Mouse (Mus musculus) embryonic facial prominence, embryonic 10.5 days (tissue): ENCODE results near the gene U2af1l4. TPM values are rescaled to one million over a fixed set of nuclear protein-coding genes. Genes with fewer than 3 reads are reported as not detected.

Source experiments
- DNase-seq: peaks from one replicate; pipeline ENCODE4 v3.0.0-alpha.2; 2017; ENCODE audit warnings: low spot score
- H3K27ac ChIP-seq: fragments of 300-500 bp; sonication (generic); replicated peaks from 2 replicates; pipeline ENCODE4 v1.5.1; 2016; ENCODE audit warnings: mild to moderate bottlenecking
- H3K27me3 ChIP-seq: fragments of 300-500 bp; sonication (generic); replicated peaks from 2 replicates; pipeline ENCODE4 v1.6.1; 2016; ENCODE audit warnings: low read depth, mild to moderate bottlenecking; ENCODE audit not compliant: poor library complexity, severe bottlenecking
- H3K36me3 ChIP-seq: fragments of 300-500 bp; sonication (generic); replicated peaks from 2 replicates; pipeline ENCODE4 v1.6.1; 2016; ENCODE audit warnings: mild to moderate bottlenecking, moderate library complexity
- H3K4me1 ChIP-seq: fragments of 300-500 bp; sonication (generic); 2 replicates; pipeline ENCODE4 v1.6.1; 2016
- H3K4me3 ChIP-seq: fragments of 300-500 bp; sonication (generic); 2 replicates; pipeline ENCODE4 v1.5.1; 2016; ENCODE audit warnings: mild to moderate bottlenecking, moderate library complexity
- H3K9me3 ChIP-seq: fragments of 300-500 bp; sonication (generic); 2 replicates; pipeline ENCODE4 v1.6.1; 2016; ENCODE audit warnings: mild to moderate bottlenecking
- WGBS: fragments of 180-500 bp; shearing (Covaris S2); methylation state at CpG from one replicate; pipeline ENCODE4 v1.1.7; 2016; 5-methylcytosine and 5-hydroxymethylcytosine counted together
- polyA plus RNA-seq: library from polyadenylated mRNA; unstranded; fragments of >200 nt; fragmentation: Nextera tagmentation; extraction: Ambion mirVana; gene quantifications from 2 replicates; pipeline ENCODE4 v1.2.1, GENCODE M21; 2016

U2af1l4 gene
- polyA plus RNA-seq, 1 experiment from 2014 or later, result 94.9 TPM

DNA sequence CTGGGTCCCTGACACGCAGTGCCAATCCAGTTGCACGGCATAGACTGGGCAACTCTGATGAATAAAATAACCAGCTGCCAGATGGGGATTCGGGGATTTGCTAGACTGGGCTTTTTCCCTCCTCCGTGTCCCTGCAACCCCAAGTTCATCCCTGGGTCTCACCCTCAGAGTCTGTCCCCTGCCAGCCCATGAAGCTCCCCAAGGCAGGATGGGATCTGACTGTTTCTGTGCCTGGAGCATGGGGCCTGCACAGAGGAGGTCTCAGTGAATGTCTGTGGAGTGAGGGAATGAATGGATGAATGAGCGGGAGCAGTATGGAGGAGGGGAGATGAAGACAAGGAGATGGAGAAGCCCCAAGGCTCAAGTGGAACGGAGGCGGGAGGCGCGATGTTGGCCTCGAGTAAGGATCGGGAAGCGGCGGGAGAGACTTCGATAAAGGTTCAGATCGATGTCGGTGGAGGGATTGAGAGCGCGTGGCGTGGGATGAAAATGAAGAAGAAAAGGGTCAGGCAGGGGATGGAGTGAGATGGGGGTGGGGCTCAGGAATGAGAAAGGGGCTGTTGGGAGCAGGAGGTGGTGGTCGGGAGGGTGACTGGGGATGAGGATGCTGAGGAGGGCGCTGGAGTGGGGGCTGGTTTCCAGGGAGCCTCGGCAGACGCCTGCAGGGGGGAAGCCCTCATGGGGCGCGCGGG lies 29.0 kb upstream of the U2af1l4 start:
- Histone ChIP-seq H3K27me3 (peaks cover 10% of the 10 kb centered on the region), H3K36me3 (peaks cover 55% of the 10 kb centered on the region), H3K27ac (peak overlapping the region; percentile 95), H3K4me1 (peaks cover 35% of the 10 kb centered on the region), H3K9me3 (no peaks in the 10 kb centered on the region), H3K4me3 (peak overlapping the region; percentile 82)
- 5% methylated on average over 26 of the region's 26 CpGs for WGBS
- DNase-seq, result no peak

DNA sequence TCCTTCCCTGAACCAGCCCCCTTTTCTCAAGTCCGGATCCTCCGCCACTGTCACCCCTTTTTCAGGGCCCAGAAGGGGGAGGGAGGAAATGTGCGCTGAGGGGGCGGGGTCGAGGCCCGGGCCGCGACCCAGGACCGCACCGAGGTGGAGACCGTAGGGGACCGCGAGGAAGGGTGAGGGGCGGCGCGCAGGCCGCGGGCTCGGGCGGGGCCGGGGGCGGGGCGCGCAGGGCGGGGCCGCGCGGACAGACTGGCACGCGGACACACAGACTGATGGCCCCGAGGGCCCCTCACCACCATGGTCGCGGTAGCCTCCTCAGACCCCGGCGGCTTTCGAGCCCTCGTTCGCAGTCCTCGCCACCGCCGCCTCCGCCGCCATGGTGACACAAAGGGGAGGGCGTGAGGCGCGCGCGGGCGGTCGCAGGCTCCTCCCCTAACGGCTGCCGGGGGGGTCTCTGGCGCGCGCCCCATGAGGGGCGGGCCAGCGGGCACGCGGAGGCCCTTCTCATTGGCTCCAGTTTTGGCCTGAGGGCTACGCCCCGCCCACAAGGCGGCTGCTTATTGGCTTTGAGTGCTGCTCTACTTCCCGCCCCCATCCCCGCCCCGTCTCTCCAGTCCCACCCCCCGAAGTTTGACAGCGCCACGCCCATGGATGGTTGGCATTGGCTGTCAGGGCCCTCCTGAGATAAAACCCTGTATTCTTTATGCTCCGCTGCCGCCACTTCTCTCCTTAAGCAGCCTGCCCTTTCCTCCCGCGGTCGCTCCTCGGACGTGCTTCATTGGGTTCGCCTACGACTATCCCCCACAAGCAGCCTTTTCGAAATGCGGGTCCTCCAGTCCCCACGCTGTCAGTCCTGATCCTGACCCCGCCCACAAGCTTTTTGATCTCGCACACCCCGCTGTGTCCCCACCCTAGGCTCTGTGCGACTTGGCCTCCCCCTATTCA lies 28.2 kb upstream of the U2af1l4 start, which contains the start of gene Arhgap33:
Arhgap33 (minus strand) TSS at position 428 of the 945 bp plus-strand sequence.
- Histone ChIP-seq H3K36me3 (peaks cover 55% of the 10 kb centered on the region), H3K9me3 (no peaks in the 10 kb centered on the region), H3K27ac (peak within 1 kb of the TSS; percentile 95), H3K27me3 (peaks cover 10% of the 10 kb centered on the region), H3K4me1 (peaks cover 35% of the 10 kb centered on the region), H3K4me3 (peak within 1 kb of the TSS; percentile 82)
- DNase-seq, result peak; percentile 99
- WGBS, result under 1% methylated on average over 80 of the region's 84 CpGs

DNA sequence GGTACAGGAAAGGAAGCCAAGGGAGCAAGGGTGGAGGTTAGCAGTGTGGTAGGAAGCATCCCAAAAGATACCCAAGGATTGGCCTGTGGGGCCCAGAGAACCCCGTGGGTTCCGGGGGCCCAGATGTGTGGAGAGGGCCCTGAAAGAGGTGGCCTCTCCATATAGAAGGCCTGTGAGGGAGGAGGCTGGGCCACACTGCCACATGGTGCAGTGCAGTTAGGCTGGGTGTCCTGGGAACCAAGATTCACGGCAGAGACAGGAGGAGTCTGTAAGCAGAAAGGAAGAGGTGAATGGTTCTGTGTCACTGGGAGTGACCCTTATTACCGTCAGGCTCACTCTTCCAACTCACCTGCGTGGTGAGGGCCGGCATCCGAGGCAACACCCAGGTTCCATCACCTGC lies 22.5 kb upstream of the U2af1l4 start:
- H3K27me3 ChIP-seq, result no peaks in the 10 kb centered on the region
- peaks cover 69% of the 10 kb centered on the region for H3K36me3 ChIP-seq
- 0 out of 2 replicates have a peak overlapping the region, but pooled peaks have one; percentile 5 for H3K4me3 ChIP-seq
- DNase-seq, result no peak
- no peak overlapping the region for H3K27ac ChIP-seq
- H3K9me3 ChIP-seq, result no peaks in the 10 kb centered on the region
- H3K4me1 ChIP-seq, result peaks cover 3% of the 10 kb centered on the region
- 83% methylated on average over 7 of the region's 7 CpGs for WGBS

DNA sequence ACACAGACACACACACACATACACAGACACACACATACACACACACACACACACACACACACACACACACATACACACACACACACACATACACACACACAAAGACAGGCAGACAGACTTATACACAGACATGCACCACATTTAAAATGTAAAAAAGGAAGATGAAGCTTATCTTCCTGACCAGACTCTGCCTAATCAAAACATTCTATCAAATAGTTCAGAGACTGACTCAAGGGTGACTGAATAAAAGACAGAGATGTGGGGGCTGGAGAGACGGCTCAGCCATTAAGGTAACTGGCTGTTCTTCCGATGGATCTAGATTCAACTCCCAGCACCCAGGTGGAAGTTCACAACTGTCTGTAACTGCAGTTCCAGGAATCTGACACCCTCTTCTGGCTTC lies 18.8 kb upstream of the U2af1l4 start:
- Histone ChIP-seq H3K27ac (no peak overlapping the region), H3K4me1 (no peaks in the 10 kb centered on the region), H3K9me3 (no peaks in the 10 kb centered on the region), H3K36me3 (peaks cover 83% of the 10 kb centered on the region), H3K4me3 (no peak overlapping the region), H3K27me3 (no peaks in the 10 kb centered on the region)
- WGBS, result 94% methylated on average over 2 of the region's 2 CpGs
- DNase-seq, result no peak

DNA sequence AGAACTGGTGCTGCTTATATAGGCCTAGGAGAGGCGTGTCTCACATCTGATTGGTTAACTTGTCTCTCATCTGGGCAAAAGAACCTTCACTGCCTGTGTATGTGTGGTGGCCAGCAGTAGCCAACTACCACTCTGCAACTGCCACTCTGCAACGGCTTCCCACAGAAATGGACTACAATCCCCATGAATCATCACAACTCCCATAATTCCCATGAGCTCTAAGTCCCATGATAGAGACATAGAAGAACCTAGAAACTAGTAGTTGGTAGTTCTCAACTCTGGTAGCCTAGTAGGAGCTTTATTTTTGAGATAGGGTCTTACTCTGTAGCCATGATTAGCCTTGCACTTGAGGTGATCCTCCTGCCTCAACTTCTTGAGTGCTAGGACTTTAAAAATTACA lies 13.2 kb upstream of the U2af1l4 start:
- Histone ChIP-seq H3K4me3 (no peak overlapping the region), H3K4me1 (peaks cover 21% of the 10 kb centered on the region), H3K27me3 (0 out of 2 replicates have a peak, but pooled peaks cover 4% of the 10 kb centered on the region), H3K36me3 (peaks cover 54% of the 10 kb centered on the region), H3K27ac (no peak overlapping the region), H3K9me3 (no peaks in the 10 kb centered on the region)
- no peak for DNase-seq
- WGBS, result 83% methylated on average over 2 of the region's 2 CpGs

DNA sequence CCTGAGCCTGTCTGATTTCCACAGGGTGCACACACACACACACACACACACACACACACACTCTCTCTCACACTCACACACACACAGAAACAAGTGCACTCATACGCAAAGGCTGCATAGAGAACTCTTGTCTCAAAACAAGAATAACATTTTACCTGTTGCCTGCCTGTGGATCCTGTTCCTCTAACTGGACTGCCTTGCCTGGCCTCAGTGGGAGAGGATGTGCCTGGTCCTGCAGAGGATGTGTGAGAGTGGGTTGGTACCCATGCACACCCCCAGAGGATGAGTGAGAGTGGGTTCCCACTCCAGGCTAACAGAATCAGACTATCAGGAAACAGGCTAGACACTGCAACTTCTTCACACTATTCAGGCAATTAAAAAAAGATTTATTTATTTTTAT lies 12.5 kb upstream of the U2af1l4 start:
- peak overlapping the region; percentile 68; the same call in 1 of the 2 replicates for H3K4me3 ChIP-seq

DNA sequence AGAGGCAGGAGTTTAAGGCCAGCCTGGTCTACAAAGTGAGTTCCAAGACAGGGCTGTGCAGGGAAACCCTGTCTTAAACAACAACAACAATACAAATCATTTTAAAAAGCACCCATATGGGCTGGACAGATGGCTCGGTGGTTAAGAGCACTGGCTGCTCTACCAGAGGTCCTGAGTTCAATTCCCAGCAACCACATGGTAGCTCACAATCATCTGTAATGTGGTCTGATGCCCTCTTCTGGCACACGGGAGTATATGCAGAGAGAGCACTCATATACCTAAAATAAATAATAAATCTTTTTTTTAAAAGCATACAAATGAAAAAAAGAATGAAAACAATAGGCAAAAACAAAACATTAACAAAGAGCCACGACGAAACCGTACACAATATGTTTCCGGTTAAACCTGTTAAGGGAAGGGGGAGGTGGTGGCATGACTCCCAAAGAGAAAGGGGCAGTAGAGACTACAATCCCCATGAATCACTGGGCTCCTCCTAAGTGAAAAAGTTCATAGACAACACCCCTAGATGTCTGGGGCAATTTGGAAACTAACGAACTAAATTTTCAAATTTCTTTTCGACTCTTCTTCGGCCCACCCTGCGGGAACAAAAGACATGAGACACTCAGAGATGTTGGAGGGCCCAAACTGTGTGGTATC lies 11.5 kb upstream of the U2af1l4 start:
- DNase-seq, result no peak
- 2% methylated on average over 10 of the region's 10 CpGs for WGBS
- no peaks in the 10 kb centered on the region for H3K9me3 ChIP-seq
- H3K4me3 ChIP-seq, result peak overlapping the region; percentile 68
- H3K36me3 ChIP-seq, result peaks cover 57% of the 10 kb centered on the region
- H3K27me3 ChIP-seq, result 0 out of 2 replicates have a peak, but pooled peaks cover 4% of the 10 kb centered on the region
- peaks cover 21% of the 10 kb centered on the region for H3K4me1 ChIP-seq
- peak overlapping the region; percentile 92 for H3K27ac ChIP-seq

More for the DNA sequence above, 12.5 kb upstream of the U2af1l4 start:
- Histone ChIP-seq H3K27ac (no peak overlapping the region), H3K27me3 (0 out of 2 replicates have a peak, but pooled peaks cover 4% of the 10 kb centered on the region), H3K4me1 (peaks cover 21% of the 10 kb centered on the region), H3K9me3 (no peaks in the 10 kb centered on the region), H3K36me3 (peaks cover 56% of the 10 kb centered on the region)
- 100% methylated on average over 1 of the region's 1 CpGs for whole genome bisulfite sequencing
- DNase-seq, result no peak

DNA sequence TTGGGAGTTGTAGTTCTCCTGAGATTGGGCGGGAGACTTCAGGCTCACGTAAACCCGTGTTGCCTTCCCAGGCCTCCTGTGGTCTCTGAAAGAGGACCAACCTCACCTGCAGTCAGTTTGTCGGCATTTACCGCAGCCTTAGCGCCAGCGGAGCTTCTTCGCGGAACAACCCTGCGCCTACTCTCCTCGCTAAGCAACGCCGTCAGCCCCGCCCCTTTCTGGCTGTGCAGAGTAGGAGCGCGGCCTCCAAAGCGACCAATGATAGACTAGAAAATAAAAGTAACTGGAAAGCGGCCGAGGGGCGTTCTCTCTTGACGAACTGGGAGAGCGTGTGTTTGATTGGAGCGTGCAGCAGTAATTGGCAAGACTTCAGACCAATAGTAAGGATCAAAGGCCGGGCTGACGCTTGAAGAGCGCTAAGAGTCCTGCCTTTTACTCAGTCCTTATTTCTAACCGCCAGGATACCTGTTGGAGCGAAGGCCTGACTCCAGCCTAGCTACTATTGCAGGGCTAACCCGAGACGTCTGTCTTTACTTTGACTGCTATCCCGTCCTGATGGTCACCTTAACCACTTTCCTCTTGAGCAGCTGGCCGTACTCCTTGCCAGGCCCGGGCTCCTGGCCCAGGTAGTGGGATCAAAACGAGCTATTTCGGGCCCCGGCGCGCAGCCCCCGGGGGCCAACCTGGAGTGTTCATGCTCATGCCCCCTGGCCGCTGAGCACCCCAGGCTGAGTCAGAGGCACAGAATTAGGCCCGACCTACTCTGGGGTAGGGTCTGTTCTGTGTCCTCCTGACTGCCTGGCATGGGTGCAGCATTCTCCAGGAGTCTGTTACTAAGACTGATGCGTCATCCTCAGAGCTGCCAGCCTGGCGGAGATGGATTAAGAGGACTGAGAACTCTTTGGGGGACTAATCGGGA lies 10.7 kb upstream of the U2af1l4 start, which contains the start of the genes Hspb6 and Proser3:
Hspb6 (plus strand) TSS at position 77 of the 919 bp plus-strand sequence.
Proser3 (minus strand) TSS at position 198 of the 919 bp plus-strand sequence.
- Histone ChIP-seq H3K27ac (peak within 1 kb of the TSS; percentile 92), H3K4me3 (peak within 1 kb of the TSS; percentile 68), H3K9me3 (no peaks in the 10 kb centered on the region), H3K36me3 (peaks cover 63% of the 10 kb centered on the region), H3K4me1 (peaks cover 21% of the 10 kb centered on the region), H3K27me3 (0 out of 2 replicates have a peak, but pooled peaks cover 4% of the 10 kb centered on the region)
- under 1% methylated on average over 44 of the region's 44 CpGs for WGBS
- peak; percentile 95 for DNase-seq

DNA sequence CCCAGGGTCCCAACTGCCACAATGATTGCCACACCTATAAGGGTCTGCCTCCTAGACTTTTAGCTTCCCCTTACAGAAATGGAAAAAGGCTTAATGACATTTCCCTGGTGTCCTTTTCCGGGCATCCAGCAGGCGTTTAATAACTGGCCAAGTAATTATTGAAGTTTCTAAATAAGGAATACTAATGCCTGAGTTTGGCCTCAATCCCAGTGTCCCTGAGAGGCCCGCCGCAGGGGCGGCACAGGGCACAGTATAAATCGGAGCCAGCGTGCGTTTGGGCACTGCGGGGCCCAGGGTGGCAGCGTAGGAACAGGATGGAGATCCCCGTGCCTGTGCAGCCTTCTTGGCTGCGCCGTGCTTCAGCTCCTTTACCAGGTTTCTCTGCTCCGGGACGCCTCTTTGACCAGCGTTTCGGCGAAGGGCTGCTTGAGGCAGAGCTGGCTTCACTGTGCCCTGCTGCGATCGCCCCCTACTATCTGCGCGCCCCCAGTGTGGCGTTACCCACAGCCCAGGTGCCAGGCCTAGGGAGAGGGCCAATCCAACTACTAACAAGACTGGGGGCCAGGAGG lies 10.0 kb upstream of the U2af1l4 start:
- peak overlapping the region; percentile 92 for H3K27ac ChIP-seq

DNA sequence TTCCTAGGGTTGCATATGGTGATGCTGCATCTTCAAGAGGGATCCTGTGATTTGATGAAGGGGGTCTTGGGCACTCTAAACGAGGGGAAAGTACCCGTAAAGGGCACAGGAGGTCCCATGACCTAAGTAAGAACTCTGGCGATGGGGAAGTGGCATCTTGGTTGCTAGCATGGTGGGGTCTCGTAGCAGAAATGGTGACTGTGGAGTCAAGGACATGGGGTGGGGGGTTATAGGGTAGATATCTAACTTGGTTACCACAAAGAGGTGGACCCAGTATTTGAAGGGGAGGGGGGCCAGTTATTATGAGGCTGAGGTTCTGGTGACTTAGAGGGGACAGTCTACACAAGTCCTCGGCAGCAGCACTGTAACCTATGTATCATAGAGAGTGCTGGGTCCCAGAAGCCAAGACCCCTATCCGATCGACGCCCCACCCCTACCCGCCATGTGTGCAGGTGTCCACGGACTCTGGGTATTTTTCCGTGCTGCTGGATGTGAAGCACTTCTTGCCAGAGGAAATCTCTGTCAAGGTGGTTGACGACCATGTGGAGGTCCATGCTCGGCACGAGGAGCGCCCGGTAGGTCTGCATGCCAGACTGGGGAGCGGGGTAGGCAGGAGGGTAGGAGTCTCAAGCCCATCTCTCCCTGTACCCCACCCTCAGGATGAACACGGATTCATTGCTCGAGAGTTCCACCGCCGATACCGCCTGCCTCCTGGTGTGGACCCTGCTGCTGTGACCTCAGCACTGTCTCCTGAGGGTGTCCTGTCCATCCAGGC lies 9.1 kb upstream of the U2af1l4 start:
- peak overlapping the region; percentile 68 for H3K4me3 ChIP-seq
- H3K4me1 ChIP-seq, result peaks cover 32% of the 10 kb centered on the region
- no peak for DNase-seq
- H3K27ac ChIP-seq, result peak overlapping the region; percentile 92
- WGBS, result 84% methylated on average over 22 of the region's 22 CpGs
- H3K27me3 ChIP-seq, result 0 out of 2 replicates have a peak, but pooled peaks cover 4% of the 10 kb centered on the region
- peaks cover 53% of the 10 kb centered on the region for H3K36me3 ChIP-seq
- H3K9me3 ChIP-seq, result no peaks in the 10 kb centered on the region

More for the DNA sequence above, 10.0 kb upstream of the U2af1l4 start:
- peaks cover 23% of the 10 kb centered on the region for H3K4me1 ChIP-seq
- H3K27me3 ChIP-seq, result 0 out of 2 replicates have a peak, but pooled peaks cover 4% of the 10 kb centered on the region
- no peaks in the 10 kb centered on the region for H3K9me3 ChIP-seq
- 9% methylated on average over 23 of the region's 23 CpGs for WGBS
- DNase-seq, result peak; percentile 29
- H3K36me3 ChIP-seq, result peaks cover 62% of the 10 kb centered on the region
- H3K4me3 ChIP-seq, result peak overlapping the region; percentile 68
